Mouse (Mus musculus): ENCODE data around the gene Os9. TPM values are rescaled to one million over a fixed set of nuclear protein-coding genes. Genes with fewer than 3 reads are reported as not detected.

The Os9 gene
- total RNA-seq, 2 experiments from 2014 or later, result 116 to 118 TPM

DNA sequence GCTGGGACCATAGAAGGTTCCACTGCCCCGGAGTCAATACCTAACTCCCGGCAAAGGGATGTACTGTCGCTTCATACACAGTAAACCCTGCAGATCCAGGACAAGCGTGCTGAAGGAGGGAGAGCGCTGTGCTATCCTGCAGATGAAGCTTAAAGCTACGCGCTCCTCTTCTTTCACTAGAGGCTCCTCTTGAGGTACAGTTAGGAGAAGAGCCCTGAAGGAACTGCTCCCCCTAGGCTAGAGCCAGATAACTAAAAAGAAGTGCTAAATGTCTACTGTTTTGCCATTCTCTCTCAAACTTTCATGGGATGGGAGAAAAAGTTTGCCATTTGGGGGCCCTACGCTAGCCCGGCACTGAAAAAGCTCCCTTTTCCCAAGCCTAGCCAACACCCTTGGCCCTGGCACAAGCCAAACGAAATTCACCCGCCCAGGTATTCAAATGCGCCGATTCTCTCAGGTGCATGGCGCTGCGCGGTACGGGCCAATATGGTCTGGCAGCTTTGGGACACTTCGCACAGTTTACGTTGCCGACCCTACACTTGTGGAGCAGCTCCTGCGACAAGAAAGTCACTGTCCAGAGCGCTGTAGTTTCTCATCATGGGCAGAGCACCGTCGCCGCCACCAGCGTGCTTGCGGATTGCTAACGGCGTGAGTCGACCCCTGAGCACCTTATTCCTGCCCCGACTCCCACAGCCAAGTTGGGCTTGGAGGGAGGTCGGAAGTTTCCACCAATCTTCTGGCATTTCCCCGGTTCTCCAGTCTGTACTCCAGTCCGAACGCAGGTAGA lies 72.1 kb downstream of the Os9 start:
- no peak for DNase-seq (ENCODE audit: low spot score in 2 of 2)

DNA sequence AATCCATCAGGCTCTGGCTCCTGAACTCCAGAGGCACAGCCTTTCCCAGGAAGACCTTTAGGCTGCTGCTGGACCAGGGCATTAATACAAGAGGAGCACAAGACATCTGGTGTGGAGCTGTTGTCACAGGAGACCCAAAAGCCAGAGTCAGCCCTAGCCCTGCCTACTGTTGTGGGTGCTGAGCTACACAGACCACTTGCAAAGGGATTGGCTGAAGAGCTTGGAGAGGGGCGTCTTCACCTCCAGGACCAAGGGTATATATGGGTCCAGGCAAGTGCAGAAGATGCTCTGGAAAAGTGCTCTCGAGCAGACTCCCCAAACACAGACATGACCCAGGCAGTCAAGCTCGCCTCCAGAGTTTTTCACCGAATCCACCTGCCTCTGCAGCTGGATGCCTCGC lies 73.0 kb downstream of the Os9 start, which contains the start of gene Cyp27b1:
TSS of gene Cyp27b1 (plus strand) at position 297 of the 400 bp plus-strand sequence.
- DNase-seq (ENCODE audit: low spot score in 2 of 2), result no peak

Other genes with a start within 250 kb of the Os9 start
- gene Atp23, start 219.8 kb downstream of the Os9 start, total RNA-seq (2021), result 10 to 100 TPM in 1 of 2 experiments, 1 to 10 TPM in 1; 8.9 to 11.6 TPM
- 10 to 100 TPM; 81.2 to 83.8 TPM for gene Ctdsp2, start 142.4 kb downstream of the Os9 start, total RNA-seq (2021)
- under 1 TPM; 0.23 to 0.49 TPM for gene Avil, start 120.4 kb downstream of the Os9 start, total RNA-seq (2021)
- 10 to 100 TPM; 26.6 to 30.1 TPM for gene Tsfm, start 90.3 kb downstream of the Os9 start, total RNA-seq (2021)
- gene Mettl1, start 79.7 kb downstream of the Os9 start, total RNA-seq (2021), result 1 to 10 TPM; 9.4 to 10.0 TPM
- under 1 TPM; 0.16 to 0.19 TPM for gene Eef1akmt3, start 79.6 kb downstream of the Os9 start, total RNA-seq (2021)
- under 1 TPM; 0.30 to 0.45 TPM for gene Cyp27b1, start 72.9 kb downstream of the Os9 start, total RNA-seq (2021)
- gene March9, start 60.9 kb downstream of the Os9 start, total RNA-seq (2021), result 10 to 100 TPM; 20.0 to 23.1 TPM
- 10 to 100 TPM; 67.9 to 71.8 TPM for gene Cdk4, start 57.6 kb downstream of the Os9 start, total RNA-seq (2021)
- 10 to 100 TPM; 69.3 to 69.4 TPM for gene Tspan31, start 50.9 kb downstream of the Os9 start, total RNA-seq (2021)
- gene Agap2, start 45.8 kb downstream of the Os9 start, total RNA-seq (2021), result 100 to 1,000 TPM; 594 to 629 TPM
- gene B4galnt1, start 44.1 kb upstream of the Os9 start, total RNA-seq (2021), result 100 to 1,000 TPM; 119 to 130 TPM
- 1 to 10 TPM; 4.3 to 4.6 TPM for gene Slc26a10, start 59.5 kb upstream of the Os9 start, total RNA-seq (2021)
- gene Arhgef25, start 69.0 kb upstream of the Os9 start, total RNA-seq (2021), result 100 to 1,000 TPM; 163 to 215 TPM
- 100 to 1,000 TPM; 198 to 222 TPM for gene Dtx3, start 74.6 kb upstream of the Os9 start, total RNA-seq (2021)
- 100 to 1,000 TPM; 116 to 121 TPM for gene Pip4k2c, start 90.5 kb upstream of the Os9 start, total RNA-seq (2021)
- 1,000 to 10,000 TPM; 1,032 to 1,108 TPM for gene Kif5a, start 142.2 kb upstream of the Os9 start, total RNA-seq (2021)
- 100 to 1,000 TPM; 260 TPM for gene Dctn2, start 145.2 kb upstream of the Os9 start, total RNA-seq (2021)
- gene Mbd6, start 167.9 kb upstream of the Os9 start, total RNA-seq (2021), result 10 to 100 TPM; 43.5 to 46.3 TPM
- gene Mars, start 190.7 kb upstream of the Os9 start, total RNA-seq (2021), result 10 to 100 TPM; 53.3 to 57.9 TPM
- 1 to 10 TPM; 1.1 TPM for gene Arhgap9, start 200.8 kb upstream of the Os9 start, total RNA-seq (2021)
- 1 to 10 TPM; 3.0 to 4.4 TPM for gene Gli1, start 220.8 kb upstream of the Os9 start, total RNA-seq (2021)
- gene Inhbe, start 233.3 kb upstream of the Os9 start, total RNA-seq (2021), result under 1 TPM; 0.07 to 0.14 TPM
- gene Inhbc, start 249.3 kb upstream of the Os9 start, total RNA-seq (2021), result not detected